Mouse (Mus musculus) lung, embryonic 16.5 days (tissue): ENCODE data around the gene Sarnp. TPM values are rescaled to one million over a fixed set of nuclear protein-coding genes. Genes with fewer than 3 reads are reported as not detected.

Source experiments
- ATAC-seq: fragments of 200-750 bp; cut with Nextera tagmentation; 2 replicates; pipeline ENCODE4 v1.8.0; 2017; ENCODE audit warnings: low read depth, mild to moderate bottlenecking, moderate library complexity
- H3K27ac ChIP-seq: fragments of 300-500 bp; sonication (generic); 2 replicates; pipeline ENCODE4 v1.5.1; 2014; ENCODE audit warnings: mild to moderate bottlenecking, control low read depth, low read length
- H3K27me3 ChIP-seq: fragments of 300-500 bp; sonication (generic); 2 replicates; pipeline ENCODE4 v1.6.1; 2014; ENCODE audit warnings: low read depth, low read length, mixed read lengths; ENCODE audit not compliant: control insufficient read depth, insufficient read depth
- H3K36me3 ChIP-seq: fragments of 300-500 bp; sonication (generic); 2 replicates; pipeline ENCODE4 v1.6.1; 2014; ENCODE audit warnings: low read length; ENCODE audit not compliant: control insufficient read depth, insufficient read depth
- H3K4me1 ChIP-seq: fragments of 300-500 bp; sonication (generic); replicated peaks from 2 replicates; pipeline ENCODE4 v1.6.1; 2014; ENCODE audit warnings: low read length, mixed read lengths; ENCODE audit not compliant: control insufficient read depth, insufficient read depth
- H3K4me2 ChIP-seq: fragments of 300-500 bp; sonication (generic); 2 replicates; pipeline ENCODE4 v1.6.1; 2014; ENCODE audit warnings: low read depth, low read length, control low read depth
- H3K4me3 ChIP-seq: fragments of 300-500 bp; sonication (generic); 2 replicates; pipeline ENCODE4 v1.5.1; 2014; ENCODE audit warnings: mild to moderate bottlenecking, low read length, control low read depth
- H3K9ac ChIP-seq: fragments of 300-500 bp; sonication (generic); 2 replicates; pipeline ENCODE4 v1.6.1; 2014; ENCODE audit warnings: low read length, control low read depth
- H3K9me3 ChIP-seq: fragments of 300-500 bp; sonication (generic); 2 replicates; pipeline ENCODE4 v1.6.1; 2016; ENCODE audit warnings: low read length; ENCODE audit not compliant: control insufficient read depth
- WGBS: fragments of 180-500 bp; shearing (Covaris S2); extraction: QIAGEN DNeasy Blood & Tissue Kit; methylation state at CpG from one replicate; pipeline ENCODE4 v1.1.7; 2014; 5-methylcytosine and 5-hydroxymethylcytosine counted together
- polyA plus RNA-seq: library from polyadenylated mRNA; unstranded; fragments of >200 nt; fragmentation: Nextera tagmentation; extraction: Ambion mirVana; gene quantifications from 2 replicates; pipeline ENCODE4 v1.2.1, GENCODE M21; 2015

The Sarnp gene
- polyA plus RNA-seq, 1 experiment from 2014 or later = 212 TPM

DNA sequence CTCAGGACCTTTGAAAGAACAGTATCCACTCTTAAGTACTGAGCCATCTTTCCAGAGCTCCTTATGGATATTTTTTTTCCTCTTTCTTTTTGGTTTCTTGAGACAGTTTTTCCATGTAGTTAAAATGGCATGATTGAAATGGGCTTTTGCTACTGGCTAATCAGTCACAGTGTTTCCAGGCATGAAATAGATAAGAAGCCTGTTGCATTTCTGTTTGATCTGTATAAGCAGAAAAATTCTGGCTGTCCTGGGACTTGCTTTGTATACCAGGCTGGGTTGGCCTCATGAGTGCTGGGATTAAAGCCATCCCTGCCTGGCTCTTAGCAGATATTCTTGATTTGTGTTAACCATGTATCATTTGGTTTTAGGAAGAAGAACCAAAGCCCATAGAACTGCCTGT lies 22.3 kb downstream of the Sarnp start:
- Histone ChIP-seq H3K9ac (no peak overlapping the region), H3K9me3 (no peaks in the 10 kb centered on the region), H3K4me2 (no peak overlapping the region), H3K4me1 (no peaks in the 10 kb centered on the region), H3K4me3 (no peak overlapping the region), H3K36me3 (peaks cover 21% of the 10 kb centered on the region), H3K27me3 (no peaks in the 10 kb centered on the region), H3K27ac (no peak overlapping the region)
- no peak for ATAC-seq

DNA sequence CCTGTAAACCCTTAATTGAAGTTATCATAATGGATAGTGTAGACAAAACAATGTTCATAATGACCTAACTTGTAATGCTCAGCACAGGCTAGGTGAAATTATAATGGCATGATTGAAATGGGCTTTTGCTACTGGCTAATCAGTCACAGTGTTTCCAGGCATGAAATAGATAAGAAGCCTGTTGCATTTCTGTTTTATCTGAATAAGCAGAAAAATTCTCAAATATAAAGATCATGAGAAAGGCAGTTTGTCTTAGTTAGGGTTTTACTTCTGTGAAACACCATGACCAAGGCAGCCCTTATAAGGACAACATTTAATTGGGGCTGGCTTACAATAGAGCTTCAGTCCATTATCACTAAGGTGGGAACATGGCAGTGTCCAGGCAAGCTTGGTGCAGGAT lies 23.5 kb downstream of the Sarnp start:
- Histone ChIP-seq H3K9ac (no peak overlapping the region), H3K36me3 (peaks cover 19% of the 10 kb centered on the region), H3K4me1 (no peaks in the 10 kb centered on the region), H3K27me3 (no peaks in the 10 kb centered on the region), H3K9me3 (no peaks in the 10 kb centered on the region), H3K4me3 (no peak overlapping the region), H3K4me2 (no peak overlapping the region), H3K27ac (no peak overlapping the region)
- ATAC-seq = no peak

DNA sequence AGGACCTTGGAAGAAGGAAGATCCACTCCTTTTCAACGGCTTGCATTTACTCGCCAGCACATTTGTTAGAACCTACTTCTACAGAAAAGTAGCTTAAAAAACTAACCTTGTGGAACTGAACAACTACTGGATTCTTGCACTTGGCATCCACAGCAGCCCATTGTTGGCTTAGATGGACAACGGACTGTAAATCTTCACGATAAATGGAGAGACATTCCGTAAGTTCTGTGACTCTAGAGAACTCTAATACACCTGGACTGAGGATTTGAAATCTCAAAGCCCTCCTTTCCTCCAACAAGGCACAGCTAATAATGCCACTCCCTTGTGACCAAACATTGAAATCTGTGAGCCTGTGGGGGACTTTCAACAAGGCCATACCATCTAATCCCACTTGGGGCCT lies 26.1 kb downstream of the Sarnp start:
- H3K27me3 ChIP-seq = no peaks in the 10 kb centered on the region
- no peaks in the 10 kb centered on the region for H3K9me3 ChIP-seq
- no peak overlapping the region for H3K4me2 ChIP-seq
- no peak for ATAC-seq
- H3K36me3 ChIP-seq = peaks cover 20% of the 10 kb centered on the region
- no peak overlapping the region for H3K27ac ChIP-seq
- no peak overlapping the region for H3K4me3 ChIP-seq
- WGBS = 92% methylated on average over 5 of the region's 5 CpGs
- H3K9ac ChIP-seq = no peak overlapping the region
- no peaks in the 10 kb centered on the region for H3K4me1 ChIP-seq

DNA sequence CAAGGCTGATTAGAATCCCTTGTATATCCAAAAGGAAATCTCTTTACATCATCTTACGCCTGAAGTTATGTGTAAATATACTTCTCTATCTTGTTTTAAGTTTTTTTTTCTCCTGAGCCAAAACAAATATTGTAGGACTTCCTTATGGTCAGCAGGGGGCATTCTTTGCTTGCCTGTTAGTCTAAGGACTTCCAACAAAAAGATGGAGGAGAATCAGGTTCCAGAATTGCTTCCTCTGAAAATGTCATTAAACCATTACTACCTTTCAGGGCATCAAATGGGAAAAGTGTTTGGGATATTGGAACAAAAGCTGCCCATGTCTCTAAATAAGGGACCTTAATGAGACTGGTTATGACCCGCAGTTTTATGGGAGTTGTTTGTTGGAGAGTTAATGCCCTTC lies 28.4 kb downstream of the Sarnp start:
- no peaks in the 10 kb centered on the region for H3K27me3 ChIP-seq
- no peak overlapping the region for H3K4me3 ChIP-seq
- H3K4me1 ChIP-seq = no peaks in the 10 kb centered on the region
- 58% methylated on average over 2 of the region's 2 CpGs for WGBS
- H3K27ac ChIP-seq = no peak overlapping the region
- no peaks in the 10 kb centered on the region for H3K9me3 ChIP-seq
- ATAC-seq = no peak
- H3K4me2 ChIP-seq = no peak overlapping the region
- no peak overlapping the region for H3K9ac ChIP-seq
- peaks cover 23% of the 10 kb centered on the region for H3K36me3 ChIP-seq

DNA sequence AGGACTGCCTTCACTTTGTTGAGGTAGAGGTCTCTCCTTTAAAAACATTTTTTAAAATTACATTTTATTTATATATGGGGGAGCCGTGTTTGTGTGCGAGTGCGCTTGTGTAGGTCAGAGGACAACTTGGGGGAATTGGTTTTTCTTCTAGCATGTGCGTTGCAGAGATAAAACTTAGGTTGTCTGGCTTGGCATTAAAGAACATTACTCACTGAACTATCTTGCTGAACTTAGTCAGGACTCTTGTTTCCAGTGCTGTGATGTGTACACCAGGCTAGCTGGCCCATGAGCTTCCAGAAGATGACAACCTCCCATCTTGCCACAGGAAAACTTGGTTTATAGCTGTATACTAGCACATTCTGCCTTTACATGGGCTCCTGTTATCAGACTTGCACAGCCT lies 29.5 kb downstream of the Sarnp start:
- Histone ChIP-seq H3K27ac (no peak overlapping the region), H3K36me3 (peaks cover 26% of the 10 kb centered on the region), H3K4me1 (no peaks in the 10 kb centered on the region), H3K9ac (no peak overlapping the region), H3K27me3 (no peaks in the 10 kb centered on the region), H3K9me3 (no peaks in the 10 kb centered on the region), H3K4me3 (no peak overlapping the region), H3K4me2 (no peak overlapping the region)
- 94% methylated on average over 4 of the region's 4 CpGs for WGBS
- no peak for ATAC-seq

DNA sequence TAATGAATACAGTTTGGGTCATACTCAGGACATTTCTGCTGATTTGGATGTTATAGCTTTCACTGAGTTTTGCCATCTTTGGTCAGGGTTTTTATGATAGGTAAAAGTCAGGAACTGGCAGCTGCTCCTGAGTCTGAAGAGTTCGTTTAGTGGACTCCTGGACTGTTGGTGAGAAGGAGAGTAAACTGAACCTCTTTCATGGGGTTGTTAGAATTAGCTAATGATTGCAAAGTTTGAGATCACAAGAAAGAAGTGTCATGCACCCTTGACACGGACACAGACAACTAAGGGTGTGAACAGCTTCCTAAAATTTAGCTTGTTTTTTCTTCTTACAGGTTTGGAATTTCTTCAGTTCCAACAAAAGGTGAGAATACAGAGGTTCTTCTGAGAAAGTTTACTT lies 31.3 kb downstream of the Sarnp start:
- Histone ChIP-seq H3K36me3 (peaks cover 18% of the 10 kb centered on the region), H3K4me1 (no peaks in the 10 kb centered on the region), H3K9ac (no peak overlapping the region), H3K4me2 (no peak overlapping the region), H3K4me3 (no peak overlapping the region), H3K27ac (no peak overlapping the region), H3K9me3 (no peaks in the 10 kb centered on the region), H3K27me3 (no peaks in the 10 kb centered on the region)
- ATAC-seq = no peak
- 52% methylated on average over 2 of the region's 2 CpGs for WGBS

DNA sequence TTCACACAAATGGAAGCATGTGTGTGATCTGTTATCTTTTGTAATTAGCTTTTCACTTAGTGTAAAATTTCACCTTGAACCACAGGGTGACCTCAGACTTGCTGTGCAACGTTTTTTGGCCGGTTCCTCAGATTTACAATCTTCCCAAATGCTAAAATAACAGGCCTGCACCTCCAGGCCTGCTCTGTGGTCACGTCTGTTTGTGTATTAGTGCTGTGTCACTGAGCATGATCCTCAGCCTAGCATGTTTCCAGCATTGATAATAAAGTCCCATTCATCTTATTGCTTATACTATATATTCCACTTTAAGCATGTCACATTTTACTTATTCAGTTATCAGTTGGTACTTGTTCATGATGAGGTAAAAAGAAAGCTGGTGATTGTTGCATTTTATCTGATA lies 33.2 kb downstream of the Sarnp start:
- Histone ChIP-seq H3K9ac (no peak overlapping the region), H3K9me3 (no peaks in the 10 kb centered on the region), H3K4me3 (no peak overlapping the region), H3K4me1 (no peaks in the 10 kb centered on the region), H3K36me3 (peaks cover 23% of the 10 kb centered on the region), H3K4me2 (no peak overlapping the region), H3K27me3 (no peaks in the 10 kb centered on the region), H3K27ac (no peak overlapping the region)
- ATAC-seq = no peak
- 83% methylated on average over 3 of the region's 3 CpGs for WGBS

DNA sequence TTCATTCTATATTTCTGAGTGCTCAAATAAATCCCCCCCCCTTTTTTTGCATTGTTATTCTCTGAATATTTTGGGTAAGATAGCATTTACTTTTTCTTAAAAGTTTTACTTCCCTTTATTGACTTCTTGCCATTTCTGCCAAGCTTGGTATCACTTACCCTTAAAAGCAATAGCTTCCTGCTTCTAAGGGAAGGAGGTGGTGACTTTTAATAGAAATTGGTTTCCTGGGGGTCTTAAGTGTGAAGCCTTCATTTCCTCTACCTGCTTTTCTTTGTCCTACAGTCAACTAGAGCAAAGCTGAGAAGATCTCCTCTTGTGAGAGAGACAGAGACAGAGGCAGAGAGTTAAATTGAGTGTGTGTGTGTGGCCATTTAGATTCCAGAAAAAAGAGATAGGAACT lies 44.0 kb downstream of the Sarnp start:
- Histone ChIP-seq H3K27ac (no peak overlapping the region), H3K27me3 (no peaks in the 10 kb centered on the region), H3K9ac (no peak overlapping the region), H3K36me3 (peaks cover 17% of the 10 kb centered on the region), H3K4me1 (no peaks in the 10 kb centered on the region), H3K9me3 (no peaks in the 10 kb centered on the region), H3K4me3 (no peak overlapping the region), H3K4me2 (no peak overlapping the region)
- no peak for ATAC-seq

DNA sequence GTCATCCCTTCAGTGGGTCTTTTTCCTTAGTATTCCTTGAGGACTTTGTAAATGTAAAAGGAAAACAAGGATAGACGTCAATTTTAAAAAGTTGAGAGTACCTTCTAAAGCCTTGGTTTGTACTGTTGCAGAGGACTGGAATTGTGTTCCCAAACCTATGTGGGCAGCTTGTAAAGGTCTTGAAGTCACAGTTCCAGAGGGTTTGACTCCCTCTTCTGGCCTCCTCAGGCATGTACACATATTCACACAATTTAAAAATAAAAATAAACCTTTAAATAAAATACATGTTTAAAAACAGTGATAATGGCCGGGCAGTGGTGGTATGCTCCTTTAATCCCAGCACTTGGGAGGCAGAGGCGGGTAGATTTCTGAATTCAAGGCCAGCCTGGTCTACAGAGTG lies 48.9 kb downstream of the Sarnp start:
- H3K4me1 ChIP-seq = no peaks in the 10 kb centered on the region
- no peak overlapping the region for H3K27ac ChIP-seq
- no peak overlapping the region for H3K9ac ChIP-seq
- 79% methylated on average over 3 of the region's 3 CpGs for WGBS
- peaks cover 25% of the 10 kb centered on the region for H3K36me3 ChIP-seq
- H3K9me3 ChIP-seq = no peaks in the 10 kb centered on the region
- no peak for ATAC-seq
- no peak overlapping the region for H3K4me3 ChIP-seq
- H3K4me2 ChIP-seq = no peak overlapping the region
- no peaks in the 10 kb centered on the region for H3K27me3 ChIP-seq

DNA sequence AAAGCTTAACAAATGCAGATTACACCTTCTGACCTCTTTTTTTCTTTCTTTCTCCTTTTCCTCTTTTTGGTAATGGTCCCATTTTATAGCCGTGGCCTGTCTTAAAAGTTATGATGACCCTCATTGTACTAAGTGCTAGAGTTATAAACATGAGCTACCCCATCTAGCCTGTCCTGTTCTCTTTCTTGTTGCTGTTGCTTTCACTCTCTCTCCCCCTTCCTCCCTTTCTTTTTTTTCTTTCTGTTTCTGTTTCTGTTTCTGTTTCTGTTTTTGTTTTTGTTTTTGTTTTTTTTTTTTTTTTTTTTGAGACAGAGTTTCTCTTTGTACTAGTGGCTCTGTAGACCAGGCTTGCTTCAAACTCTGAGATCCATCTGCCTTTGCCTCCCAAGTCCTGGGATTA lies 49.4 kb downstream of the Sarnp start:
- Histone ChIP-seq H3K27ac (no peak overlapping the region), H3K4me3 (no peak overlapping the region), H3K9ac (no peak overlapping the region), H3K4me1 (no peaks in the 10 kb centered on the region), H3K9me3 (no peaks in the 10 kb centered on the region), H3K4me2 (no peak overlapping the region), H3K27me3 (no peaks in the 10 kb centered on the region), H3K36me3 (peaks cover 27% of the 10 kb centered on the region)
- ATAC-seq = no peak
- WGBS = 96% methylated on average over 1 of the region's 1 CpGs
